Mouse (Mus musculus) Patski (cell line): ENCODE measurements around the gene Vinac1. TPM values are rescaled to one million over a fixed set of nuclear protein-coding genes. Genes with fewer than 3 reads are reported as not detected.

Experiments
- ATAC-seq: fragments of 100-300 bp; one replicate; pipeline ENCODE4 v1.8.0; 2021
- CTCF ChIA-PET: fragments of 350-600 bp; sonication (Branson Sonifier 250); formaldehyde crosslinking; loops from one replicate; lab custom pipeline; 2022; ENCODE audit warnings: inconsistent platforms; lab: Charles Lee
- POLR2A ChIA-PET: fragments of 350-600 bp; sonication (Branson Sonifier 250); formaldehyde crosslinking; loops from one replicate; lab custom pipeline; 2022; ENCODE audit warnings: antibody characterized with exemption, inconsistent platforms; lab: Charles Lee
- DNase-seq: peaks from one replicate; pipeline ENCODE4 v3.0.0-alpha.2; 2011; ENCODE audit warnings: low read depth, low spot score
- H3K27me3 ChIP-seq: fragments of 371-371 bp; one replicate; pipeline ENCODE4 v1.5.1; 2021
- CTCF ChIP-seq: fragments of 100-300 bp; IDR thresholded peaks from one replicate; pipeline ENCODE4 v1.5.1; 2021
- in situ Hi-C: fragments of 300-500 bp; cut with MboI; formaldehyde crosslinking; loops from 3 replicates; pipeline ENCODE4 v1.11.1; 2018; ENCODE audit warnings: low pct_unique_long_range_greater_than_20kb, mixed read lengths
- polyA plus RNA-seq: library from polyadenylated mRNA; unstranded; gene quantifications from one replicate; pipeline ENCODE4 v1.2.3, GENCODE M21; 2021

Vinac1 gene
- polyA plus RNA-seq, 1 experiment from 2014 or later = 0.04 TPM

GRCm38 (mm10) chr2:129066326-129066725 lies 18.4 kb upstream of the Vinac1 start:
- ChIA-PET CTCF (interaction anchor here (0.8 to 1.3 kb wide), 2 partner anchors 73 to 98 kb away, joined by 3 read pairs; no protein-coding TSS in a partner anchor), POLR2A (interaction anchor here (0.8 to 0.9 kb wide), 2 partner anchors 48 to 132 kb away, joined by 3 read pairs; partner anchors contain the start of gene Slc20a1)
- ATAC-seq = peak; percentile 67
- no peak for DNase-seq
- TF ChIP-seq CTCF = no peak
- in situ Hi-C loops = no loop called here
- H3K27me3 ChIP-seq = no peaks in the 10 kb centered on the region

GRCm38 (mm10) chr2:129065437-129066282 lies 17.7 kb upstream of the Vinac1 start, which contains the start of gene Ttl:
Gene Ttl (plus strand): TSS chr2:129065942.
- POLR2A ChIA-PET = no interaction called here
- in situ Hi-C loops = no loop called here

GRCm38 (mm10) chr2:129061456-129062059 lies 13.6 kb upstream of the Vinac1 start:
- H3K27me3 ChIP-seq = no peaks in the 10 kb centered on the region
- ATAC-seq (no peak), DNase-seq (no peak)
- in situ Hi-C loops = no loop called here
- CTCF ChIA-PET = no interaction called here
- POLR2A ChIA-PET = no interaction called here
- no peak for TF ChIP-seq CTCF

More at GRCm38 (mm10) chr2:129065437-129066282, 17.7 kb upstream of the Vinac1 start, which contains the start of gene Ttl:
- no peak for TF ChIP-seq CTCF
- DNase-seq (no peak), ATAC-seq (peak; percentile 90)
- H3K27me3 ChIP-seq = no peaks in the 10 kb centered on the region
- CTCF ChIA-PET = interaction anchor here (1.3 kb wide), 1 partner anchor 97 kb away, joined by 3 read pairs; no protein-coding TSS in a partner anchor

- ChIA-PET POLR2A (no interaction called here), CTCF (no interaction called here)
- in situ Hi-C loops = no loop called here
- no peak for DNase-seq
- no peak for ATAC-seq
- TF ChIP-seq CTCF = no peak
- H3K27me3 ChIP-seq = no peaks in the 10 kb centered on the region
Observed at GRCm38 (mm10) chr2:129057920-129058361, 10.0 kb upstream of the Vinac1 start.

GRCm38 (mm10) chr2:129057256-129057655 lies 9.3 kb upstream of the Vinac1 start:
- DNase-seq (no peak), ATAC-seq (no peak)
- ChIA-PET CTCF (no interaction called here), POLR2A (interaction anchor here (0.6 kb wide), 1 partner anchor 129 kb away, joined by 4 read pairs; no protein-coding TSS in a partner anchor)
- in situ Hi-C loops = no loop called here
- TF ChIP-seq CTCF = no peak
- H3K27me3 ChIP-seq = no peaks in the 10 kb centered on the region

- ATAC-seq (no peak), DNase-seq (no peak)
- CTCF ChIA-PET = no interaction called here
- POLR2A ChIA-PET = no interaction called here
- H3K27me3 ChIP-seq = no peaks in the 10 kb centered on the region
- in situ Hi-C loops = no loop called here
- TF ChIP-seq CTCF = peak; percentile 77
Observed at GRCm38 (mm10) chr2:129056597-129056996, 8.6 kb upstream of the Vinac1 start.

GRCm38 (mm10) chr2:129055741-129056140 lies 7.8 kb upstream of the Vinac1 start:
- ChIA-PET POLR2A (no interaction called here), CTCF (interaction anchor here (1.0 kb wide), 1 partner anchor 112 kb away, joined by 4 read pairs; the partner anchor contains the start of gene Zc3h8)
- TF ChIP-seq CTCF = no peak
- no peaks in the 10 kb centered on the region for H3K27me3 ChIP-seq
- in situ Hi-C loops = no loop called here
- no peak for ATAC-seq
- no peak for DNase-seq

GRCm38 (mm10) chr2:129052451-129052983 lies 4.5 kb upstream of the Vinac1 start:
- ATAC-seq (no peak), DNase-seq (no peak)
- ChIA-PET POLR2A (no interaction called here), CTCF (interaction anchor here (1.1 to 1.5 kb wide), 4 partner anchors 12 to 60 kb away, joined by 3 to 5 read pairs (median 4); no protein-coding TSS in a partner anchor)
- no peaks in the 10 kb centered on the region for H3K27me3 ChIP-seq
- no peak for TF ChIP-seq CTCF
- in situ Hi-C loops = no loop called here

GRCm38 (mm10) chr2:129046846-129047196 lies 1.2 kb downstream of the Vinac1 start:
- ATAC-seq (no peak), DNase-seq (no peak)
- POLR2A ChIA-PET = interaction anchor here (0.6 kb wide), 1 partner anchor 227 kb away, joined by 3 read pairs; no protein-coding TSS in a partner anchor
- no peak for TF ChIP-seq CTCF
- H3K27me3 ChIP-seq = no peaks in the 10 kb centered on the region
- in situ Hi-C loops = no loop called here
- CTCF ChIA-PET = interaction anchor here (1.0 to 1.5 kb wide), 2 partner anchors 26 to 38 kb away, joined by 3 to 5 read pairs; no protein-coding TSS in a partner anchor

GRCm38 (mm10) chr2:129046172-129046845 lies 1.7 kb downstream of the Vinac1 start:
- DNase-seq (no peak), ATAC-seq (no peak)
- H3K27me3 ChIP-seq = no peaks in the 10 kb centered on the region
- in situ Hi-C loops = no loop called here
- TF ChIP-seq CTCF = no peak
- ChIA-PET CTCF (interaction anchor here (1.0 to 1.5 kb wide), 2 partner anchors 26 to 38 kb away, joined by 3 to 5 read pairs; no protein-coding TSS in a partner anchor), POLR2A (interaction anchor here (0.5 to 0.6 kb wide), 2 partner anchors 210 to 227 kb away, joined by 3 read pairs; no protein-coding TSS in a partner anchor)
